Mouse (Mus musculus) liver, adult 10 weeks (tissue): Measurements from ENCODE around the gene Kcnab3. TPM values are rescaled to one million over a fixed set of nuclear protein-coding genes. Genes with fewer than 3 reads are reported as not detected.

Experiments
- polyA plus RNA-seq: library from polyadenylated mRNA; stranded (reverse); fragments of 350-450 nt; fragmentation: Illumina TruSeq; extraction: RNeasy Lipid Tissue Mini Kit (QIAGEN cat#74804); gene quantifications from one replicate; pipeline ENCODE4 v1.2.3, GENCODE M21; 2014; ENCODE audit warnings: low read depth, low replicate concordance

Kcnab3 gene
- not detected for polyA plus RNA-seq

GRCm38 (mm10) chr11:69325628-69326407, at the start of gene Kcnab3:
Gene Kcnab3 (plus strand): TSS chr11:69326258.

GRCm38 (mm10) chr11:69323667-69324111, 2.4 kb upstream of the Kcnab3 start, which contains the start of the genes Cntrob and Trappc1:
Gene Cntrob (minus strand): TSS chr11:69323775.
Gene Trappc1 (plus strand): TSS chr11:69323980.

GRCm38 (mm10) chr11:69340161-69341131, 14.4 kb downstream of the Kcnab3 start, which contains the start of gene Rnf227:
Gene Rnf227 (plus strand): TSS chr11:69340461.

GRCm38 (mm10) chr11:69369215-69369989, 43.3 kb downstream of the Kcnab3 start, which contains the start of gene Chd3:
Gene Chd3 (minus strand): TSS chr11:69369406.

Other genes with a start within 250 kb of the Kcnab3 start
- gene Vamp2, start 237.8 kb upstream of the Kcnab3 start, polyA plus RNA-seq, result 23.6 TPM
- gene Per1, start 231.0 kb upstream of the Kcnab3 start, polyA plus RNA-seq, result 0.16 TPM
- not detected for gene Hes7, start 205.9 kb upstream of the Kcnab3 start, polyA plus RNA-seq
- gene 9130213A22Rik, start 203.7 kb upstream of the Kcnab3 start, polyA plus RNA-seq, result not detected
- gene Aloxe3, start 200.4 kb upstream of the Kcnab3 start, polyA plus RNA-seq, result not detected
- not detected for gene Alox12b, start 169.3 kb upstream of the Kcnab3 start, polyA plus RNA-seq
- gene Alox8, start 128.4 kb upstream of the Kcnab3 start, polyA plus RNA-seq, result not detected
- gene Gucy2e, start 89.2 kb upstream of the Kcnab3 start, polyA plus RNA-seq, result not detected
- 4.0 TPM for gene Cntrob, start 2.5 kb upstream of the Kcnab3 start, polyA plus RNA-seq
- gene Trappc1, start 2.3 kb upstream of the Kcnab3 start, polyA plus RNA-seq, result 52.4 TPM
- 0.79 TPM for gene Rnf227, start 14.2 kb downstream of the Kcnab3 start, polyA plus RNA-seq
- 19.3 TPM for gene Chd3, start 43.1 kb downstream of the Kcnab3 start, polyA plus RNA-seq
- gene Naa38, start 69.2 kb downstream of the Kcnab3 start, polyA plus RNA-seq, result 5.9 TPM
- gene Cyb5d1, start 69.4 kb downstream of the Kcnab3 start, polyA plus RNA-seq, result 31.9 TPM
- gene Tmem88, start 72.0 kb downstream of the Kcnab3 start, polyA plus RNA-seq, result not detected
- gene Kdm6b, start 87.4 kb downstream of the Kcnab3 start, polyA plus RNA-seq, result 1.9 TPM
- gene Dnah2, start 222.9 kb downstream of the Kcnab3 start, polyA plus RNA-seq, result not detected
- gene Efnb3, start 233.9 kb downstream of the Kcnab3 start, polyA plus RNA-seq, result not detected